Mouse (Mus musculus): Measurements from ENCODE around the gene Dusp7.

- TF ChIP-seq CTCF (IDR thresholded peaks at IDR 0.05; ENCODE audit: extremely low read depth, insufficient read length, insufficient replicate concordance, low read depth, low read length) = no peak
- no peak for TF ChIP-seq POLR2A (IDR thresholded peaks at IDR 0.05; ENCODE audit: low read depth, low read length)
Observed at GRCm38 (mm10) chr9:106373973-106374372, 5.5 kb downstream of the Dusp7 start.
